Mouse (Mus musculus): ENCODE measurements around the gene Ddx58.

Ddx58 gene

DNA sequence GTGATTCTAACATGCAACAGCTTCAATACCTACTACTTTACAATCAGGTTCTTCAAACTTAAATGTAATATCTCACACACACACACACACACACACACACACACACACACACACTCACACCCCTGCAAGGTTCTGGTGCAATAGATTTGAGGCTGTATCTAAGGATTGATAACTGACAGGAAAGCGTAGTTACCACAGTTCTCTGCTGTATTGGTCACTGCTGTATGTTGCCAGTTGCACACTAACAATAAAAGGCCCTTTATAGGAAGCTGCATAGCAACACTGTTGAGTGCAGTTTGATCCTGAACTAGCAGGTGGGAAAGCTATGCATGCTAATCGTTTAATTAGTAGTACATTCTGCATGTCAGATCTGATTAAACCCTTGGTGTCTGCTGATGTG lies 44.3 kb downstream of the Ddx58 start:
- in situ Hi-C loops (cut with MboI; ENCODE audit: low pct_unique_long_range_greater_than_20kb in 1 of 2, low sequenced_read_pairs in 2 of 2, unreplicated experiment in 1 of 2): no loop called here

- in situ Hi-C loops (cut with MboI; ENCODE audit: low pct_unique_long_range_greater_than_20kb in 1 of 2, low sequenced_read_pairs in 2 of 2, unreplicated experiment in 1 of 2): no loop called here
Measured at GRCm38 (mm10) chr4:40193461-40193860, 46.2 kb downstream of the Ddx58 start.

- in situ Hi-C loops (cut with MboI; ENCODE audit: low pct_unique_long_range_greater_than_20kb in 1 of 2, low sequenced_read_pairs in 2 of 2, unreplicated experiment in 1 of 2): no loop called here
Measured at GRCm38 (mm10) chr4:40192246-40192645, 47.4 kb downstream of the Ddx58 start.

DNA sequence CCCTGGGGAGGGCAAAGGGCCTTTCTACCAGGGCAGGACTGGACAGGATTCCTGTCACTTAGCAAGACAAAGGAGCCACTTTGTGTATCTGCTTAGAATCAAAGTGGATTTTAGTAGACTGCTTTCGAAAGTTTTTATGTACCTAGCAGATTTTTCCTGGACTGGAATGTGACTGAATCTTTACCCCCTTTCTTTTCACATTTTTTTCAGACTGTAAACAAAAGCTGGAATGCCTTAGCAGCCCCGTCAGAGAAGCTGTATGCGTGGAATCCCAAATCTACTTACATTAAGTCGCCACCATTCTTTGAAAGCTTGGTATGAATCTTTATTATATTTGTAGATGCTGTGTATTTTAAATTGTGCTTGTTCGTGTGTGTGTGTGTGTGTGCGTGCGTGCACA lies 51.7 kb downstream of the Ddx58 start:
- in situ Hi-C loops (cut with MboI; ENCODE audit: low pct_unique_long_range_greater_than_20kb in 1 of 2, low sequenced_read_pairs in 2 of 2, unreplicated experiment in 1 of 2): no loop called here

DNA sequence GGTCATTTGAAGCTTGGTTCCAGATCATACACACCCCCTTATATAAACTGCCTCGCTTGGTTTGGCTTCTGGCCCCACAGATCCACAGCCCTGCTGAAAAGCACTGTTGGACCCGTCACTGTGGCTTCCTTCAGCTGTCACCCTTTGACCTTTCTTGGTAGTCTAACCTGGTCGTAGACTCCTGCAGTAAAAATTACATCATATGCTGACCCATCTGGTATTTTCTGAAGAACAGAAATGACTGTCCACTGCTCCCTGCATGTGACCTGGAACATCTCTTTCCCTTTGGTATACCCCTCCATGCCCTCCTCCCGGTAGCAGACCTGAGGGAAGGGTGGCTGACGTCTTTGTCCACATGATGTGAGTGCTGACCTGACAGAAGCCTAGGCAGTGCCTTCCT lies 55.2 kb downstream of the Ddx58 start:
- in situ Hi-C loops (cut with MboI; ENCODE audit: low pct_unique_long_range_greater_than_20kb in 1 of 2, low sequenced_read_pairs in 2 of 2, unreplicated experiment in 1 of 2): no loop called here

- in situ Hi-C loops (cut with MboI; ENCODE audit: low pct_unique_long_range_greater_than_20kb in 1 of 2, low sequenced_read_pairs in 2 of 2, unreplicated experiment in 1 of 2): no loop called here
Measured at GRCm38 (mm10) chr4:40183781-40184180, 55.8 kb downstream of the Ddx58 start.

GRCm38 (mm10) chr4:40182651-40183320 lies 56.8 kb downstream of the Ddx58 start:
- in situ Hi-C loops (cut with MboI; ENCODE audit: low pct_unique_long_range_greater_than_20kb in 1 of 2, low sequenced_read_pairs in 2 of 2, unreplicated experiment in 1 of 2): no loop called here

DNA sequence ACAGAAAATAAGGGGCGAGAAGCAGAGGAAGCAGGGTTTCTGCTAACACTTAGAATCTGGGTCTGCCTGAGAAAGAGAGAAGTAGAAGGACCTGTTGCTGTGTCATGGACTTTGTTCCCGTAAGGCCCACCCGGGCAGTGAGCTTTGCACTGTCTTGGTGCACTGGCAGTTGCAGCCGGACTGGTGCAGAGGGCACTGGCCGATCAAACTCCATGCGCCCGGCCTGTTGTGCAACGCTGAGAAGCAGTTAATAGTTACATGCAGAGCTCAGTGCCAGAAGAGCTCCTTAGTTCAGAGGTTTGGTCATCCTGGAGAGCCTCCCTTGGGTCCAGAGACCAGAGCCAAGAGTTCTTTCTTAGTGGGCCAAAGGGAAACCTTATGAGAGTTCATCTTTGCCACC lies 57.9 kb downstream of the Ddx58 start:
- in situ Hi-C loops (cut with MboI; ENCODE audit: low pct_unique_long_range_greater_than_20kb in 1 of 2, low sequenced_read_pairs in 2 of 2, unreplicated experiment in 1 of 2): no loop called here

DNA sequence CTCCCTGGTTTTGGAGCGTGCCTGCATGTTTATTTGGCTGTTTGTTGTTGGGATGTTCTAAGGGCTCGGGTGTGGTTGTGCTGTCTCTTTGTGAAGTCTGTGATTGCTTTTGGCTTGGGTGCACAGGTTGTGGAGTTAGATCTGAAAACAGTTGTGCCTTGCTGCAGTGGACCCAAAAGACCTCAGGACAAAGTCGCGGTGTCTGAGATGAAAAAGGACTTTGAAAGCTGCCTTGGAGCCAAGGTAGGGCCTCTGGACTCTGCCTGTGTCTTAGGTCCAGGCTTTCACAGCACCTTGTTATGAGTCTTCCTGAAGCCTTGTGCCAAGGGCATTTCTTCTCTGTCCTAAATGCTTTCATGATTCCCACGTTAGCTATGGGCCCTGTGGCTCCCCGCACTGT lies 59.6 kb downstream of the Ddx58 start:
- in situ Hi-C loops (cut with MboI; ENCODE audit: low pct_unique_long_range_greater_than_20kb in 1 of 2, low sequenced_read_pairs in 2 of 2, unreplicated experiment in 1 of 2): no loop called here

- in situ Hi-C loops (cut with MboI; ENCODE audit: low pct_unique_long_range_greater_than_20kb in 1 of 2, low sequenced_read_pairs in 2 of 2, unreplicated experiment in 1 of 2): no loop called here
Measured at GRCm38 (mm10) chr4:40178584-40178983, 61.0 kb downstream of the Ddx58 start.

DNA sequence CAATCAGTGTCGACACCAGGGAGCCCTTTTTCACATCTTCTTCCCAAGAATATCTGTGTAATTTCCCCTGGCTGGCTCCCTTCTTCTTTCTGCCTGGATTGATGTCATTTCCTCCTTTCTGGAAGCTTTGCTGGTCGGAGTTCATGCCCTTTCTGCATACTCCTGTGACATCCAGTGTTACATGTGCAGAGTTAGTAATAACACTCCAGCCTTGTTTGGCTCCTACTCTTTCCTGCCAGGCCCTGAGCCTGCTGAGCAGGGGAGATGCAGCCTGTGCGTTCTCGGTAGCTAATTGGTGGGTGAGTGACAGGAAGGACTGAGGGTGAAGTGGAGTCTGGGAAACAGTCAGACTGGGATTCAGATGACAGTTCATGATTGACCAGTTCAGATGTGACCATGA lies 65.3 kb downstream of the Ddx58 start:
- in situ Hi-C loops (cut with MboI; ENCODE audit: low pct_unique_long_range_greater_than_20kb in 1 of 2, low sequenced_read_pairs in 2 of 2, unreplicated experiment in 1 of 2): no loop called here

GRCm38 (mm10) chr4:40172336-40172735 lies 67.3 kb downstream of the Ddx58 start:
- in situ Hi-C loops (cut with MboI; ENCODE audit: low pct_unique_long_range_greater_than_20kb in 1 of 2, low sequenced_read_pairs in 2 of 2, unreplicated experiment in 1 of 2): no loop called here

DNA sequence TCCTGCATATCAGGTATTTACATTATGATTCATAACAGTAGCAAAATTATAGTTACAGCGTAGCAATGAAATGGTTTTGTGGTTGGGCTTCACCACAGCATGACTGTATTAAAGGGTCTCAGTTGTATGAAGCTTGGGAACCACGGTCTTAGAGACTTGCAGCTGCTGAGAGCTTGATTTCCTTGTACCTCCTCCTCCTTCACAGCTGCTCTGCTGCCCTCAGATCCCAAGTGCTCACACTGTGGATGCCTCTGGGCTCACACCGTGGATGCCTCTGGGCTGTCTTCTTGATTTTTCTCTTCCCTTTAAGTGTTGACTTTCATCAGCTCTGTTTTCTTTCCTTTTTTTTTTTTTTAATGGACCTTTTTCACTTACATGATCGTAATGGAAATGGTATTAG lies 68.2 kb downstream of the Ddx58 start:
- in situ Hi-C loops (cut with MboI; ENCODE audit: low pct_unique_long_range_greater_than_20kb in 1 of 2, low sequenced_read_pairs in 2 of 2, unreplicated experiment in 1 of 2): no loop called here

DNA sequence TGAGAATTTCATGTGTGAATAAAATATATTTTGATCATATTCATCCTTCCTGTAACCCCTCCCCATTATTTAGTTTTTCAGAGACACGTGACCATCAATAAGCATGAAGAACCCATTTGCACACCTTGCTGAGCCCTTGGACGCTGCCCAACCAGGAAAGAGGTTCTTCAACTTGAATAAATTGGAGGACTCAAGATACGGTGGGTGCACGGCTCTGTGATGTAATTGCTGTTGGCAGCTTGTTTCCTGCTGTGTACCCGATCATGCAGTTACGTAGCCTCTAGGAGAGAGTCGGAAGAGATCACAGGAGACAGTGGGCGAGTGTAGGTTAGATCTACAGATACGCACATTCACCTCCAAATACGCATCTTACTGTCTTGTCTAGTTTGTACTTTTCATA lies 76.0 kb downstream of the Ddx58 start:
- in situ Hi-C loops (cut with MboI; ENCODE audit: low pct_unique_long_range_greater_than_20kb in 1 of 2, low sequenced_read_pairs in 2 of 2, unreplicated experiment in 1 of 2): no loop called here

- in situ Hi-C loops (cut with MboI; ENCODE audit: low pct_unique_long_range_greater_than_20kb in 1 of 2, low sequenced_read_pairs in 2 of 2, unreplicated experiment in 1 of 2): no loop called here
Measured at GRCm38 (mm10) chr4:40160591-40161434, 78.8 kb downstream of the Ddx58 start.

GRCm38 (mm10) chr4:40158224-40158540 lies 81.4 kb downstream of the Ddx58 start:
- in situ Hi-C loops (cut with MboI; ENCODE audit: low pct_unique_long_range_greater_than_20kb in 1 of 2, low sequenced_read_pairs in 2 of 2, unreplicated experiment in 1 of 2): no loop called here

DNA sequence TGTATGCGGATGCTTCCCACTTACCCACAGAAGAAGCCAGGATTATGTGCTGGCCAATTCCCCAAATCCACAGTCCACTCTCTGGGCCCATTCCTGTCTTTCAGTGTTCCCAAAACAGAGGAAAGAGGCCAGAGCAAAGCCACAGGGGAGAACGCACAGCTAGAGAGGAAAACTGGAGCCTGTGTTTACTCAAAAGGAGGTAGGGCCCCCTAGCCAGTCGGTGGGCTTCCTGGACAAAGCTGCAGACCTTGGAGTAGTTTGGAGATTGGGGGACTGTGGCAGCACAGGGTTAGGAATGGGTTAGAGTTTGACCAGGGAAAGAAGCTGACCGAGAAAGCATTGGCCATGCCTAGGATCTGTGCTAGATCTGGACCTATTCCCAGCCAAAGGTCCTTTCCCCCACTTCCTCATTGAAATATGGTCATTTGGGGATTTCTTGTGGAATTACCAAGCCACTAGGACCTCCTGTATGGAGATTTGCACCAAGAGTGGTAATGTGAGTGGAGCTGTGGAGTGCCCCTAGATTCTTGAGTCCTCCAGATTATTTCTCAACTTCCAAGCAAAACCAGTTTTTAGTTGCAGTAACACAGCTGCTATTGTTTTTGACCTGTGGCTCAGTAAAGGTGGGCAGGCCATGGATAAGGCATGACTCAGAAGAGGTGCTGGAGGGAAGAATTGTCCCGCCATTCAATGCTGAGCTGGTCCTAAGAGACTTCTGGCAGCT lies 82.0 kb downstream of the Ddx58 start:
- in situ Hi-C loops (cut with MboI; ENCODE audit: low pct_unique_long_range_greater_than_20kb in 1 of 2, low sequenced_read_pairs in 2 of 2, unreplicated experiment in 1 of 2): no loop called here

DNA sequence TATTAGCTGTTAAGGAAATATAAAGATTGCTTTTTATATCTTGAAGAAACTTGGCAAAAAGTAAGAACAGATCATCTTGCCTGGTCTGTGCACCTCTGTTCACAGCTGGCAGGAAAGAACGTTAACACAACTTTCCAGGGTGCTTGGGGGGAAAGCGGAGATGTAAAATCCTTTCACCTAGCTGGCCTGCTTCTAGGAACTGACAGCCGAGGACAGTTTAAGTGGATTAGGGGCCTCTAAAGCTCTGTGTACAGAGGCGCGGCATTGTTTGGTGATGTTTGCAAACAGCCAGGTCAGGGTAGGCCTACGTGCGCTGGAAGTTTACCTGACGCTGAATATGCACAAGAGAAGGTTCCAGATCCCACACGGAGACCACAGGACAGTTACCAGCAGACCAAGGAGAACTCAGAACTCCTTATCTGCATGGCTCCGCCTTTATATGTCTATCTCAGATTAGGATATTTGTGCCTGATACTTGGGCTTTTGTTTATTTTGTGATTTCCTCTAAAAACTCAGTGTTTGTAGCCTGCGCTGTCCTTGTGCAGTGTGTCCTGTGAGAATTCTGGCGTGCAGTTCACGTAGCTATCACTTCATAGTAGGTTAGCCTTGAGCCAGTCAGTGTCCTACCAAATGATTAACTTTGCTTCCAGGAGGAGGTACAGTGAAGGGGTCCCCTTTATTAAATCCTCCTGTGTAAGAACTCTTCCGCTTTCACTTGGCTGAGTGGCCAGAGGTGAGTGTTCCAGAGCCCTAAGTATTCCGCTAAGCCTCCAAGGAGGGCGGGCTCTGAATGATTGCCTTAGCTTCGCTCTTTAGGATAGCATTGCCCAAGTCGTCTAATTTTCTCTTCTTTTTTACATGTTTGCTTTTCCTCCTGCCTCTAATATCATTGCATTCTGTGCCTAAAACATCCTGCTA lies 82.8 kb downstream of the Ddx58 start:
- in situ Hi-C loops (cut with MboI; ENCODE audit: low pct_unique_long_range_greater_than_20kb in 1 of 2, low sequenced_read_pairs in 2 of 2, unreplicated experiment in 1 of 2): no loop called here

- in situ Hi-C loops (cut with MboI; ENCODE audit: low pct_unique_long_range_greater_than_20kb in 1 of 2, low sequenced_read_pairs in 2 of 2, unreplicated experiment in 1 of 2): no loop called here
Measured at GRCm38 (mm10) chr4:40156153-40156552, 83.5 kb downstream of the Ddx58 start.
